Mouse (Mus musculus): Measurements from ENCODE around the gene Vmn2r124.
"Not testable (repeated sequence)": the region's sequence is repeated elsewhere in the genome, so short reads cannot be mapped to it uniquely, and the experiment has no call there.

Vmn2r124 gene

GRCm38 (mm10) chr17:18049124-18049523 is at the start of gene Vmn2r124:
Gene Vmn2r124, plus strand, starts transcription at chr17:18049424.
- DNase-seq = no peak

GRCm38 (mm10) chr17:18004752-18005151 is 44.5 kb upstream of the Vmn2r124 start:
- no peak for DNase-seq

- no peak for DNase-seq
Measured at GRCm38 (mm10) chr17:18021433-18021832, 27.8 kb upstream of the Vmn2r124 start, which contains the start of gene Fpr-rs4. Gene Fpr-rs4, plus strand, starts transcription at chr17:18021733.

- not testable (repeated sequence) for DNase-seq
Measured at GRCm38 (mm10) chr17:18084716-18085115, 35.5 kb downstream of the Vmn2r124 start, which contains the start of gene Vmn2r91. Gene Vmn2r91, plus strand, starts transcription at chr17:18085016.

- DNase-seq = not testable (repeated sequence)
Measured at GRCm38 (mm10) chr17:18095626-18096025, 46.4 kb downstream of the Vmn2r124 start.

GRCm38 (mm10) chr17:18102265-18102664 is 53.0 kb downstream of the Vmn2r124 start:
- DNase-seq = not testable (repeated sequence)

All from liver (tissue).